Mouse (Mus musculus): ENCODE measurements around the gene Pld4. TPM values are rescaled to one million over a fixed set of nuclear protein-coding genes. Genes with fewer than 3 reads are reported as not detected.
A peak's percentile ranks its signal among the peaks of the same experiment; 100 is the strongest.

Pld4 gene
- polyA plus RNA-seq, 1 experiment from 2014 or later: 3.4 TPM

DNA sequence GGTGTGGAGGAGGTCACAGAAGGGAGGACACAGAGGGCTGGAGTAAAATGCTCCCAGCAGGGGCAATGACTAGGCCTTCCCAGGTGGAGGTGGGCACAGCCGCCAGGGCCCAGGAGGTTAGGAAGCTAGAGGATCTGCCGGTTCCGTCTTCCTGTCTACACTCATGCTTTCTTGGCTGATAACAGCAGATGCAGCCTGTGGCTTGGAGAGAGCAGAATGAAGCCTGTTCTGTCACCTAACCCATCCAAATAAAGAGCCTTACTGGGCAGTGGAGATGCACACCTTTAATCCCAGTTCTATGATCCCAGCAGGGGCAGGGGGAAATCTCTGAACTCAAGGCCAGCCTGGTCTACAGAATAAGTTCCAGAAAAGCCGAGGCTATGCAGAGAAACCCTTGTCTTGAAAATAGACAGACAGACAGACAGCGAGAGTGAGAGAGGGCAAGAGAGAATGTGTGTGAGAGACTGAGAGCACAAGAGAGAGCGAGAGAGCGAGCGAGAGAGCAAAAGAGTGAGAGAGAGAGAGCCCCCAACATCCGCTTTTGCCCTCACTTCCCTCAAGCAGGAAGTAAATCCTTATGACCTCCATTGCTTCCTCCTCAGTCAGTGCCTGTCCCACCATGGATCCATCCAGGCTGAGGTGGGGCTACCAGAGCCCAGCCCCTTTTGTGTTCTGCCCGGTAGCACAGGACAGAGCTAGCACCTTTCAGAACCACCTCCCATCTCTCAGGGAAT lies 38.9 kb downstream of the Pld4 start:
- Histone ChIP-seq H3K4me3 (ENCODE audit: low read depth, low read length) (no peak overlapping the region), H3K4me1 (ENCODE audit: control insufficient read depth, insufficient read depth, low read length) (peaks cover 3% of the 10 kb centered on the region; the same call in 1 of the 2 replicates), H3K9ac (replicated peaks; ENCODE audit: low read length) (no peak overlapping the region), H3K27ac (replicated peaks; ENCODE audit: low read depth, low read length) (no peak overlapping the region), H3K27me3 (ENCODE audit: control insufficient read depth, insufficient read depth, low read length) (peaks cover 12% of the 10 kb centered on the region), H3K4me2 (ENCODE audit: low read depth, low read length) (no peak overlapping the region), H3K36me3 (replicated peaks; ENCODE audit: control insufficient read depth, insufficient read depth, low read depth, low read length) (no peaks in the 10 kb centered on the region), H3K9me3 (replicated peaks; ENCODE audit: control insufficient read depth, low read length) (no peaks in the 10 kb centered on the region)
- no peak for DNase-seq (ENCODE audit: low spot score)
- 84% methylated on average over 10 of the region's 10 CpGs for WGBS
- no peak for ATAC-seq (replicated peaks; ENCODE audit: insufficient number of reproducible peaks, low FRiP score, low TSS enrichment, low read depth)

DNA sequence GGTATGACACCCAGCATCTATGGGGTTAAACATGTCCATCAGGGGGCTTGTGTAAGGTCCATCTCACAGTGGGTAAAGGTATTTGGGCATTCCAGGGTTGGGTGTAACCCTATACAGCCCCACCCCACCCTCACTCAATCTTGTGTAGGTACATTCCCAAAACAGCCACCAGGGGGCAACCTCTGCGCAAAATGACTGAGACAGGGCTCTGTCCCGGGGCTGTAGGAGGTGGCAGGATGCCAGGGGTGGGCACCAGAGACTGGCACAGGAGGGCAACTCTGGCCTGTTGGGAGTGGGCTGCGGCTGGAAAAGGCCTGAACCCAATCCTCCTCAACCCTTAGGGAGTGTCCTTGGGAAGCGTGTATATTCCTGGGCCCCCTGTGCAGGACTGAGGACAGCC lies 40.0 kb downstream of the Pld4 start:
- peaks cover 12% of the 10 kb centered on the region for H3K27me3 ChIP-seq (ENCODE audit: control insufficient read depth, insufficient read depth, low read length)
- no peaks in the 10 kb centered on the region for H3K9me3 ChIP-seq (replicated peaks; ENCODE audit: control insufficient read depth, low read length)
- H3K4me3 ChIP-seq (ENCODE audit: low read depth, low read length): no peak overlapping the region
- no peak for ATAC-seq (replicated peaks; ENCODE audit: insufficient number of reproducible peaks, low FRiP score, low TSS enrichment, low read depth)
- H3K9ac ChIP-seq (replicated peaks; ENCODE audit: low read length): no peak overlapping the region
- 10% methylated on average over 4 of the region's 4 CpGs for WGBS
- DNase-seq (ENCODE audit: low spot score): peak; percentile 79
- H3K4me2 ChIP-seq (ENCODE audit: low read depth, low read length): no peak overlapping the region
- H3K36me3 ChIP-seq (replicated peaks; ENCODE audit: control insufficient read depth, insufficient read depth, low read depth, low read length): no peaks in the 10 kb centered on the region
- no peak overlapping the region for H3K27ac ChIP-seq (replicated peaks; ENCODE audit: low read depth, low read length)
- peaks cover 3% of the 10 kb centered on the region; the same call in 1 of the 2 replicates for H3K4me1 ChIP-seq (ENCODE audit: control insufficient read depth, insufficient read depth, low read length)

DNA sequence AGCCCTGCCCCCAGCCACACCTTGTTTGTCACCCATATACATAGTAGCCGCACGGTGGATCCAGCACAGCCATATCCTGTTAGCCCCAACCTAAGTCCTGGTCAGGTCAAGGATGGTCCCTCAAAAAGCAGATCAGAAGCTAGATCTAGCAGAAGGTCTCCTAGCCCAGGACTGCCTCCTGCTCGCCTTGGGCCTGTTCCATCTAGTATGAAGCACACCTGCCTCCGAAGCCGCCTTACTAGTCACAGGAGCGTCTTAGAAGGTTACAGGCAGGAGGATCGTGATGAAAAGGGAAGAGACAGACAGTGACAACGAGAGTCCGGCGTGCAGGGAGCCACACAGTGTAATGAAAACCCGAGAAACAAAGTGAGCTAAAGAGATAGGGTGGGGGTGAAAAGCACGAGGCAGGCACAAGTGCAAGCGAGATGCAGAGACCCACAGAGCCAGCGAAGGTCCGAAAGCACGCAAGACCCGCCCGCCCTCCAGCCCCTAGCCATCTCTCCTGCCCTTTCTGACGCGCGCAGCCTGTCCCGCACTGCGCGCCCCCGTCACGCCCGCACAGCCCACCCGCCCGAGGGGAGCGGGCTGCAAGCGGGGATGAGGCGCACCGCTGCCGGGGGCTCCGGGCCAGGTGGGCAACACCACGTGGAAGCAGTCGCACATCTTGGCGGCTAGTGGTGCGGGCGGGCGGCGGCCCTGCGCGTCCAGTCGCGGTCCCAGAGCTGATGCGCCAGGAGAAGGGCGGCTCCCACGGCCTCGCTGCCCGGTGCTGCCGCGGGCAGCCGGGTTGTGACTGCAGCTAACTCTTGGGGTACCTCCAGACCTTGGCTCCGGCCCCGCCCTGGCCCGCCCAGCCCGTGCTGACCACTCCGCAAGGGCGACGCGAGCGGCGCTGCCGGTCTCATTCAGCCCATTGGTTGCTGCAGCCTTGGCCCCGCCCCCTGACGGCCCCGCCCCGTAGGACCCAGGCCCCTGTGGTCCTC lies 41.7 kb downstream of the Pld4 start, which contains the start of gene Ahnak2:
Ahnak2 (minus strand) TSS at position 794 of the 983 bp plus-strand sequence.
- H3K27ac ChIP-seq (replicated peaks; ENCODE audit: low read depth, low read length): no peak within 1 kb of the TSS
- H3K4me2 ChIP-seq (ENCODE audit: low read depth, low read length): peak within 1 kb of the TSS; percentile 100
- peak within 1 kb of the TSS; percentile 57 for H3K9ac ChIP-seq (replicated peaks; ENCODE audit: low read length)
- DNase-seq (ENCODE audit: low spot score): peak; percentile 79
- H3K4me3 ChIP-seq (ENCODE audit: low read depth, low read length): peak within 1 kb of the TSS; percentile 42
- H3K4me1 ChIP-seq (ENCODE audit: control insufficient read depth, insufficient read depth, low read length): peaks cover 3% of the 10 kb centered on the region; the same call in 1 of the 2 replicates
- 6% methylated on average over 51 of the region's 69 CpGs for WGBS
- peak; percentile 66 for ATAC-seq (replicated peaks; ENCODE audit: insufficient number of reproducible peaks, low FRiP score, low TSS enrichment, low read depth)
- H3K27me3 ChIP-seq (ENCODE audit: control insufficient read depth, insufficient read depth, low read length): peaks cover 12% of the 10 kb centered on the region
- no peaks in the 10 kb centered on the region for H3K9me3 ChIP-seq (replicated peaks; ENCODE audit: control insufficient read depth, low read length)
- H3K36me3 ChIP-seq (replicated peaks; ENCODE audit: control insufficient read depth, insufficient read depth, low read depth, low read length): no peaks in the 10 kb centered on the region

DNA sequence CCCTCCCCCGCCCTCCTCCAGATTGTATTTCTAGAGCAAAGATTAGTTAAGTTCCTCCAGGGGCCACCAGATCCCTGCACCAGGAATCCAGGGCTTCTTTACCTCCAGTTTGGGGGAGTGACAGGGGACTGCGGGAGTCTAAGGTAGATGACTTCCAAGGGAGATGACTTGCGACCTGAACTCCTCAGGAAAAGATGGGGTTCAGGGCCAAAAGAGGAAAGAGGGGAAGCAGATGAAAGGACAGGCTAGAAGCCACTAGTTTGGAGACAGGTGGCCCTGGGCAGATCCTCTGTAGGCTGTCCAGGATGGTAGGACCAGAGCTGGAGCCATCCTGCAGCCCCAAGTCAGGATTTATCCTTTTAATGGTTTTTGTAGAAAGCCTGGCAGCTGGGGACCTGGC lies 42.5 kb downstream of the Pld4 start:
- DNase-seq (ENCODE audit: low spot score) (no peak), ATAC-seq (replicated peaks; ENCODE audit: insufficient number of reproducible peaks, low FRiP score, low TSS enrichment, low read depth) (no peak)
- H3K9ac ChIP-seq (replicated peaks; ENCODE audit: low read length): no peak overlapping the region
- H3K4me3 ChIP-seq (ENCODE audit: low read depth, low read length): no peak overlapping the region
- H3K9me3 ChIP-seq (replicated peaks; ENCODE audit: control insufficient read depth, low read length): no peaks in the 10 kb centered on the region
- no peak overlapping the region for H3K27ac ChIP-seq (replicated peaks; ENCODE audit: low read depth, low read length)
- H3K27me3 ChIP-seq (ENCODE audit: control insufficient read depth, insufficient read depth, low read length): peaks cover 12% of the 10 kb centered on the region
- H3K4me2 ChIP-seq (ENCODE audit: low read depth, low read length): peak overlapping the region; percentile 100; the same call in 1 of the 2 replicates
- H3K36me3 ChIP-seq (replicated peaks; ENCODE audit: control insufficient read depth, insufficient read depth, low read depth, low read length): no peaks in the 10 kb centered on the region
- peaks cover 3% of the 10 kb centered on the region; the same call in 1 of the 2 replicates for H3K4me1 ChIP-seq (ENCODE audit: control insufficient read depth, insufficient read depth, low read length)
- 25% methylated on average over 3 of the region's 3 CpGs for WGBS

DNA sequence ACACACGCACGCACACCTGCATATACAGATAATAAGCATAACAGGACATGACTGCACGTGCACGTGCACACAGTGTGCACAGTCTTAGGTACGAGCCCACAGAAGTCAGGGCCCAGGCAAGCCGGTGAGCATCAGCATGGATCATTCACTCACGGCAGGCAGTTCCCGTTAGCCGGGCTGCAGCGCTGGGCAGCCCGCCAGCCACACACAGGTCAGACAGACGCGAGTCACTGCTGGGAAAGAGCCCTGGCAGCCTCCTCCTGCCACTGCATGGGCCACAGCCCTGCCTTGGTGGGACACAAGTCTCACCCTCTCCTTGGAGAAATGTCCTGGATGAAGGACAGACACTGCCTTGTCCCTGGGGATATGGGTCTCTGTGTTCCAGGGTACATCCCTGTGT lies 43.6 kb downstream of the Pld4 start:
- Histone ChIP-seq H3K9me3 (replicated peaks; ENCODE audit: control insufficient read depth, low read length) (no peaks in the 10 kb centered on the region), H3K4me2 (ENCODE audit: low read depth, low read length) (no peak overlapping the region), H3K27ac (replicated peaks; ENCODE audit: low read depth, low read length) (no peak overlapping the region), H3K4me1 (ENCODE audit: control insufficient read depth, insufficient read depth, low read length) (peaks cover 3% of the 10 kb centered on the region; the same call in 1 of the 2 replicates), H3K36me3 (replicated peaks; ENCODE audit: control insufficient read depth, insufficient read depth, low read depth, low read length) (no peaks in the 10 kb centered on the region), H3K4me3 (ENCODE audit: low read depth, low read length) (no peak overlapping the region), H3K27me3 (ENCODE audit: control insufficient read depth, insufficient read depth, low read length) (peaks cover 12% of the 10 kb centered on the region), H3K9ac (replicated peaks; ENCODE audit: low read length) (no peak overlapping the region)
- ATAC-seq (replicated peaks; ENCODE audit: insufficient number of reproducible peaks, low FRiP score, low TSS enrichment, low read depth): no peak
- WGBS: 58% methylated on average over 13 of the region's 13 CpGs
- no peak for DNase-seq (ENCODE audit: low spot score)

DNA sequence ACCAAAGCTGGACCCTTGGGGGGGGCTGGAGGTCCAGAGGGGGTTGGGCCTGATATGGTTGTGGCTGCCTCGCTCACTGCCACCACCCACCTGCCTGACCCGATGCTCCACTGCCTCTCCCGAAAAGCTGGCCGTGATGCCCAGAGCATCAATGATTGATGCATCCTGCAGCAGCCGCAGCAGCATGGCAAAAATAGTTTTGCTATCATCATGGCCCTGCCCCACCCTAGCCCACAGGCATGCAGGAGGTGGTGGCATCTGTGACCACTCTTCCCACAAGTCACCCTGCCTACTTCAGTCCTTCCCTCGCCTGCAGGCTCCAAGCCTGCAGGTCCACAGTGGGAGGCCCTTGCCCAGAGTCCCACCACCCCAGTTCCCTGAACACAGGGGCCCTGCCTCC lies 45.6 kb downstream of the Pld4 start:
- DNase-seq (ENCODE audit: low spot score): no peak
- no peaks in the 10 kb centered on the region for H3K9me3 ChIP-seq (replicated peaks; ENCODE audit: control insufficient read depth, low read length)
- ATAC-seq (replicated peaks; ENCODE audit: insufficient number of reproducible peaks, low FRiP score, low TSS enrichment, low read depth): no peak
- peaks cover 3% of the 10 kb centered on the region; the same call in 1 of the 2 replicates for H3K4me1 ChIP-seq (ENCODE audit: control insufficient read depth, insufficient read depth, low read length)
- H3K4me3 ChIP-seq (ENCODE audit: low read depth, low read length): no peak overlapping the region
- H3K27ac ChIP-seq (replicated peaks; ENCODE audit: low read depth, low read length): no peak overlapping the region
- WGBS: 78% methylated on average over 6 of the region's 6 CpGs
- H3K27me3 ChIP-seq (ENCODE audit: control insufficient read depth, insufficient read depth, low read length): peaks cover 9% of the 10 kb centered on the region
- H3K9ac ChIP-seq (replicated peaks; ENCODE audit: low read length): no peak overlapping the region
- no peaks in the 10 kb centered on the region for H3K36me3 ChIP-seq (replicated peaks; ENCODE audit: control insufficient read depth, insufficient read depth, low read depth, low read length)
- H3K4me2 ChIP-seq (ENCODE audit: low read depth, low read length): no peak overlapping the region

DNA sequence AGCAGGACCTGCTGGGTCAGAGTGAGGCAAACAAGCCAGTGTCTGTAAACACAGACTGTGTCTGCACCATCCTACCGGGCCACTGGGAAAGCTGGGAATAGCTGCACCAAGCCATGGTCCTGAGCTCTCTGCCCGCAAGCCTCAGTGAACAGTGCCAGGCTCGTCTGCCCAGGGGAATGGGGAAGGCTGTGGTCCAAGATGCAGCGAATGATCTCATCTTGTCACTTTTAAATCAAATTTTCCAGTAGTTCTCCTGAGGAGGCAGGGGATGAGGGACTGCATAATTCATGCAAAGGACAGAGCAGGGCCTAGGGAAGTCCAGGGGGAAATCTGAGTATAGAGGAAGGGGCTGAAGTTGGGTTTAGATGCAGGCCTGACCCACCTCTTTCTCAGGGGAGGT lies 47.3 kb downstream of the Pld4 start:
- H3K4me1 ChIP-seq (ENCODE audit: control insufficient read depth, insufficient read depth, low read length): no peaks in the 10 kb centered on the region
- H3K9me3 ChIP-seq (replicated peaks; ENCODE audit: control insufficient read depth, low read length): no peaks in the 10 kb centered on the region
- ATAC-seq (replicated peaks; ENCODE audit: insufficient number of reproducible peaks, low FRiP score, low TSS enrichment, low read depth): no peak
- H3K9ac ChIP-seq (replicated peaks; ENCODE audit: low read length): no peak overlapping the region; the same call in 1 of the 2 replicates
- no peak overlapping the region for H3K4me2 ChIP-seq (ENCODE audit: low read depth, low read length)
- H3K27me3 ChIP-seq (ENCODE audit: control insufficient read depth, insufficient read depth, low read length): no peaks in the 10 kb centered on the region
- 85% methylated on average over 4 of the region's 4 CpGs for WGBS
- H3K27ac ChIP-seq (replicated peaks; ENCODE audit: low read depth, low read length): no peak overlapping the region
- DNase-seq (ENCODE audit: low spot score): no peak
- no peak overlapping the region for H3K4me3 ChIP-seq (ENCODE audit: low read depth, low read length)
- no peaks in the 10 kb centered on the region; the same call in 1 of the 2 replicates for H3K36me3 ChIP-seq (replicated peaks; ENCODE audit: control insufficient read depth, insufficient read depth, low read depth, low read length)

Measured in embryonic facial prominence, embryonic 11.5 days (tissue).